Mouse (Mus musculus) WW6 (cell line): Measurements from ENCODE around the gene Kif22.
A peak's percentile ranks its signal among the peaks of the same experiment; 100 is the strongest.
"Not testable (repeated sequence)": the region's sequence is repeated elsewhere in the genome, so short reads cannot be mapped to it uniquely, and the experiment has no call there.

ENCODE experiments used
- DNase-seq: peaks from one replicate; pipeline ENCODE4 v3.0.0-alpha.2; 2013; ENCODE audit warnings: low read depth, low spot score

Gene Kif22

GRCm38 (mm10) chr7:127041851-127042672 is at the start of gene Kif22:
Gene Kif22, minus strand, starts transcription at chr7:127042471.
- peak; percentile 66 for DNase-seq

GRCm38 (mm10) chr7:127091114-127091896 is 49.0 kb upstream of the Kif22 start, which contains the start of gene AI467606:
Gene AI467606, plus strand, starts transcription at chr7:127091359.
- DNase-seq, result peak; percentile 78

- no peak for DNase-seq
Measured at GRCm38 (mm10) chr7:127090154-127091113, 48.2 kb upstream of the Kif22 start.

- DNase-seq, result no peak
Measured at GRCm38 (mm10) chr7:127088901-127089845, 46.9 kb upstream of the Kif22 start.

- no peak for DNase-seq
Measured at GRCm38 (mm10) chr7:127088083-127088482, 45.8 kb upstream of the Kif22 start.

- DNase-seq, result not testable (repeated sequence)
Measured at GRCm38 (mm10) chr7:127087278-127088010, 45.2 kb upstream of the Kif22 start, which contains the start of gene Zg16. Gene Zg16, minus strand, starts transcription at chr7:127087328.

GRCm38 (mm10) chr7:127085751-127086150 is 43.5 kb upstream of the Kif22 start:
- DNase-seq, result not testable (repeated sequence)

GRCm38 (mm10) chr7:127084794-127085193 is 42.5 kb upstream of the Kif22 start:
- DNase-seq, result no peak

- no peak for DNase-seq
Measured at GRCm38 (mm10) chr7:127083689-127084088, 41.4 kb upstream of the Kif22 start.

- DNase-seq, result no peak
Measured at GRCm38 (mm10) chr7:127082995-127083394, 40.7 kb upstream of the Kif22 start.

GRCm38 (mm10) chr7:127082271-127082670 is 40.0 kb upstream of the Kif22 start:
- DNase-seq, result no peak

GRCm38 (mm10) chr7:127080045-127080444 is 37.8 kb upstream of the Kif22 start:
- DNase-seq, result no peak

- DNase-seq, result no peak
Measured at GRCm38 (mm10) chr7:127077692-127078091, 35.4 kb upstream of the Kif22 start.

- no peak for DNase-seq
Measured at GRCm38 (mm10) chr7:127076188-127076587, 33.9 kb upstream of the Kif22 start.

GRCm38 (mm10) chr7:127073221-127073620 is 30.9 kb upstream of the Kif22 start:
- DNase-seq, result no peak

GRCm38 (mm10) chr7:127070871-127071413 is 28.7 kb upstream of the Kif22 start:
- no peak for DNase-seq

- DNase-seq, result no peak
Measured at GRCm38 (mm10) chr7:127066317-127066716, 24.0 kb upstream of the Kif22 start.

GRCm38 (mm10) chr7:127065538-127065937 is 23.3 kb upstream of the Kif22 start:
- DNase-seq, result no peak

- DNase-seq, result no peak
Measured at GRCm38 (mm10) chr7:127055026-127055585, 12.8 kb upstream of the Kif22 start.
